Mouse (Mus musculus) cerebellum, adult 2 months (tissue): ENCODE data around the gene Zfp174.

Experiments used
- CTCF ChIP-seq: fragments of 200-500 bp; IDR thresholded peaks from 2 replicates; pipeline ENCODE4 v1.5.1; 2011; ENCODE audit warnings: low read depth, mild to moderate bottlenecking, control low read depth, low read length, moderate library complexity, borderline replicate concordance; ENCODE audit not compliant: insufficient read depth
- POLR2A ChIP-seq: fragments of 200-500 bp; IDR thresholded peaks from 2 replicates; pipeline ENCODE4 v1.6.1; 2011; ENCODE audit warnings: low read length, control low read depth, borderline replicate concordance; ENCODE audit not compliant: insufficient read depth

DNA sequence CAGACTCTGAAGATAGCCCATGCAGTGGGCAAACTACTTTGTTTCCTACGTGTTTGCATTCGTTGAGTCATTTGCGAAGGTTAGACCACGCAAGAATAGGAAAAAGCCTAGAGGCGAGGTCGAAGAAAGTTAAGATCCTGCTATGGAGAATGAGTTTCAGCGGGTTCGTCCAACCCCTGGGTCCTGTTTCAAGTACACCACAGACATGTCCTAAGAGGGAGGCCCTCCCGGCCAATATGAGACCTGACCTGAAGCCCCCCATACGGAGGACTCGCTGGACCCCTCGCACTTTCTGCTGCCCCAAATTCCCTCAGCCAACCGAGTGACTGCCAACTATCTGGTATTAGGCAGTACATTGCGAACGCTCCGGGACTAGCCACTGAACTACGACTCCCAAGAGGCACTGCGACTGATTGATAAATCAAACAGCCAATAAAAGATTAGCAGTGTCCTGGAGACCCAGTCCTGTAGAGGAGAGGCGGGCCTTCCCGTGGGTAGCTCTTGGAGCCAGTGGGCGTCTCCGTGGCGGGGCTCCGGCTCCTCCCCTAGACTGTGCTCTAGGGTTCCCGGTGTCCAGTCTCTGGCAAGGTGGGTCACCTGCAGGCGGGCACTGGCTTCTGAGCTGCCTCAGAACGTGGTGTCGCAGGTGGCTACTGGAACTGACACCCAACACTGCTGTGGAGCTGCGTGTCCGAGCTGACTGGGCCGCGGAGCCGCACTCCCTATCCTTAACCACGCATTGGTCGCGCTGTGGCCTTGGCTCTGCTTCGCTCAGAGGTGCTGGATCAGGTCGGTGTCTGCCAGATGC lies at the start of gene Zfp174:
- TF ChIP-seq CTCF (no peak), POLR2A (peak; percentile 79)
